Mouse (Mus musculus): ENCODE data around the gene Pet100.

DNA sequence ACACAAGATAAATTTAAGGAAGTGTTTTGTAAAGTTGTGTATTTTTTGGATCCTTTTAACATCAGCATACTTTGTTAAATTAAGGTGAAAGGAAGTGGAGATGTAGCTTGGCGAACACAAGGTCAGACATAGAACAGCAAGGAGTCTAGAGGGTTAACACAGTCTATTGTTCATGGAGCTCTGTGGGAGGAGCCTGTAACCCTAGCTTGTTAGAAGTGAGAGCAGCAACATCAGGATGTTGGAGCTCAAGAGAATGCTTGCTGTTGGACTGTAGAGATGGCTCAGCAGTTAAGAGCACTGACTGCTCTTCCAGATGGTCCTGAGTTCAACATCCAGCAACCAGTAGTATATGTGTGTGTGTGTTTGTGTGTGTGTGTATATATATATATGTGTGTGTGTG, 27.6 kb downstream of the Pet100 start:
- no peak for TF ChIP-seq CTCF (IDR thresholded peaks at IDR 0.05; ENCODE audit: low read depth, low read length)
- no peak for TF ChIP-seq POLR2A (IDR thresholded peaks at IDR 0.05; ENCODE audit: borderline replicate concordance, low read depth, low read length)

Data from bone marrow macrophage, adult 2 months (primary cell).